Mouse (Mus musculus): ENCODE measurements around the gene Eps15. TPM values are rescaled to one million over a fixed set of nuclear protein-coding genes. Genes with fewer than 3 reads are reported as not detected.

Eps15 gene
- polyA plus RNA-seq, 1 experiment = 14.1 TPM

GRCm38 (mm10) chr4:109281946-109282345 lies 1.9 kb downstream of the Eps15 start:
- H3K27ac ChIP-seq (ENCODE audit: control insufficient read depth, insufficient read depth, low read length) = no peak overlapping the region
- no peak for TF ChIP-seq CTCF (IDR thresholded peaks at IDR 0.05; ENCODE audit: borderline replicate concordance, control insufficient read depth, extremely low read depth, insufficient read depth, low read length, poor library complexity)
- TF ChIP-seq POLR2A (IDR thresholded peaks at IDR 0.05; ENCODE audit: control insufficient read depth, extremely low read depth, insufficient read depth, low read length, poor library complexity) = no peak
- H3K27me3 ChIP-seq (ENCODE audit: control insufficient read depth, insufficient read depth, low read length) = no peaks in the 10 kb centered on the region
- H3K36me3 ChIP-seq (ENCODE audit: control insufficient read depth, insufficient read depth, low read length) = no peaks in the 10 kb centered on the region
- 95% methylated on average over 1 of the region's 1 CpGs for WGBS
- DNase-seq = no peak
- H3K4me3 ChIP-seq (ENCODE audit: control insufficient read depth, insufficient read depth, low read length) = no peak overlapping the region
- peaks cover 8% of the 10 kb centered on the region for H3K4me1 ChIP-seq (replicated peaks; ENCODE audit: control insufficient read depth, insufficient read depth, low read length)

- Histone ChIP-seq H3K4me1 (replicated peaks; ENCODE audit: control insufficient read depth, insufficient read depth, low read length) (no peaks in the 10 kb centered on the region), H3K27me3 (ENCODE audit: control insufficient read depth, insufficient read depth, low read length) (no peaks in the 10 kb centered on the region), H3K36me3 (ENCODE audit: control insufficient read depth, insufficient read depth, low read length) (no peaks in the 10 kb centered on the region), H3K4me3 (ENCODE audit: control insufficient read depth, insufficient read depth, low read length) (no peak overlapping the region), H3K27ac (ENCODE audit: control insufficient read depth, insufficient read depth, low read length) (no peak overlapping the region)
- no peak for DNase-seq
- TF ChIP-seq POLR2A (IDR thresholded peaks at IDR 0.05; ENCODE audit: control insufficient read depth, extremely low read depth, insufficient read depth, low read length, poor library complexity) = no peak
- TF ChIP-seq CTCF (IDR thresholded peaks at IDR 0.05; ENCODE audit: borderline replicate concordance, control insufficient read depth, extremely low read depth, insufficient read depth, low read length, poor library complexity) = no peak
Observed at GRCm38 (mm10) chr4:109294629-109295028, 14.6 kb downstream of the Eps15 start.

GRCm38 (mm10) chr4:109296510-109296909 lies 16.4 kb downstream of the Eps15 start:
- WGBS = 93% methylated on average over 2 of the region's 2 CpGs
- Histone ChIP-seq H3K27ac (ENCODE audit: control insufficient read depth, insufficient read depth, low read length) (no peak overlapping the region), H3K4me1 (replicated peaks; ENCODE audit: control insufficient read depth, insufficient read depth, low read length) (no peaks in the 10 kb centered on the region), H3K4me3 (ENCODE audit: control insufficient read depth, insufficient read depth, low read length) (no peak overlapping the region), H3K36me3 (ENCODE audit: control insufficient read depth, insufficient read depth, low read length) (no peaks in the 10 kb centered on the region), H3K27me3 (ENCODE audit: control insufficient read depth, insufficient read depth, low read length) (no peaks in the 10 kb centered on the region)
- no peak for DNase-seq
- no peak for TF ChIP-seq POLR2A (IDR thresholded peaks at IDR 0.05; ENCODE audit: control insufficient read depth, extremely low read depth, insufficient read depth, low read length, poor library complexity)
- TF ChIP-seq CTCF (IDR thresholded peaks at IDR 0.05; ENCODE audit: borderline replicate concordance, control insufficient read depth, extremely low read depth, insufficient read depth, low read length, poor library complexity) = no peak

DNA sequence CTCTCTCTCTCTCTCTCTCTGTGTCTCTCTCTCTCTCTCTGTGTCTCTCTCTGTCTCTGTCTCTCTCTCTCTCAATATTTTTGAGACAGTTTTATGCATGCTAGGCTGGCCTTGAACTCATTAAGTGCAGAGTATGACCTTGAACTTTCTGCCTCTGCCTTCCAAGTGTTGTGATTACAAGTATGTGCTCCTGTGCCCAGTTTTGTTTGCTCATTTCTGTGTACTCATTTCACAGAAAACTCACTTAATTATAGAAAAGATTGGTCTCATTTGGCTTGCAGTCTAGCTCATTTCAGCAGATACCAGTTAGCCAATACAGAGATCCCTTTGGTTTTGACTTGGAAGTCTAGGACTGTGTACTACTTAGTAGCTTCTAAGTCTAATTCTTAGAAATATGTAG lies 19.1 kb downstream of the Eps15 start:
- Histone ChIP-seq H3K36me3 (ENCODE audit: control insufficient read depth, insufficient read depth, low read length) (no peaks in the 10 kb centered on the region), H3K27ac (ENCODE audit: control insufficient read depth, insufficient read depth, low read length) (no peak overlapping the region), H3K4me1 (replicated peaks; ENCODE audit: control insufficient read depth, insufficient read depth, low read length) (no peaks in the 10 kb centered on the region), H3K27me3 (ENCODE audit: control insufficient read depth, insufficient read depth, low read length) (no peaks in the 10 kb centered on the region), H3K4me3 (ENCODE audit: control insufficient read depth, insufficient read depth, low read length) (no peak overlapping the region)
- no peak for DNase-seq
- no peak for TF ChIP-seq CTCF (IDR thresholded peaks at IDR 0.05; ENCODE audit: borderline replicate concordance, control insufficient read depth, extremely low read depth, insufficient read depth, low read length, poor library complexity)
- TF ChIP-seq POLR2A (IDR thresholded peaks at IDR 0.05; ENCODE audit: control insufficient read depth, extremely low read depth, insufficient read depth, low read length, poor library complexity) = no peak

- DNase-seq = no peak
- TF ChIP-seq POLR2A (IDR thresholded peaks at IDR 0.05; ENCODE audit: control insufficient read depth, extremely low read depth, insufficient read depth, low read length, poor library complexity) = no peak
- TF ChIP-seq CTCF (IDR thresholded peaks at IDR 0.05; ENCODE audit: borderline replicate concordance, control insufficient read depth, extremely low read depth, insufficient read depth, low read length, poor library complexity) = no peak
- H3K4me3 ChIP-seq (ENCODE audit: control insufficient read depth, insufficient read depth, low read length) = no peak overlapping the region
- H3K27me3 ChIP-seq (ENCODE audit: control insufficient read depth, insufficient read depth, low read length) = no peaks in the 10 kb centered on the region
- peaks cover 11% of the 10 kb centered on the region for H3K36me3 ChIP-seq (ENCODE audit: control insufficient read depth, insufficient read depth, low read length)
- H3K4me1 ChIP-seq (replicated peaks; ENCODE audit: control insufficient read depth, insufficient read depth, low read length) = no peaks in the 10 kb centered on the region
- H3K27ac ChIP-seq (ENCODE audit: control insufficient read depth, insufficient read depth, low read length) = no peak overlapping the region
Observed at GRCm38 (mm10) chr4:109316941-109317894, 37.1 kb downstream of the Eps15 start.

DNA sequence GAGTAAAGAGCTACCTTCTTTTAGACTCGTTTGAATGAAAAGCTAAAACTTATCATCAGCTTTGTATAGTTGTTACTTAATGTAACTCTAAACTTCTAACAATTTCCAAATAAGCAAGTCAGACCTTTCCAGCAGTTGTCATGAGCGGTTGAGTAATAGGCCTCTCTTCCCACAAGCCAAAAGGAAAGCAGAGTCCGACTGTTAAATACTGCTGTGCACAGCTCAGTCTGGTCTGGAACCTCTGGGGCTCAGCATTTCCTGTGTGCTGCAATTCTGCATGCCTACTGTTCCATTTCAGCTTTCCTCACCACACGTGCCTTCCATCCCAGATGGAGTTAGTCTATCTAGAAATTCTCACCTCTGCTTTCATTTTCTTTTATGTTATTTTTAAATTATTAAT lies 56.7 kb downstream of the Eps15 start:
- no peak overlapping the region for H3K4me3 ChIP-seq (ENCODE audit: control insufficient read depth, insufficient read depth, low read length)
- no peak for TF ChIP-seq CTCF (IDR thresholded peaks at IDR 0.05; ENCODE audit: borderline replicate concordance, control insufficient read depth, extremely low read depth, insufficient read depth, low read length, poor library complexity)
- TF ChIP-seq POLR2A (IDR thresholded peaks at IDR 0.05; ENCODE audit: control insufficient read depth, extremely low read depth, insufficient read depth, low read length, poor library complexity) = no peak
- H3K27me3 ChIP-seq (ENCODE audit: control insufficient read depth, insufficient read depth, low read length) = no peaks in the 10 kb centered on the region
- DNase-seq = no peak
- H3K4me1 ChIP-seq (replicated peaks; ENCODE audit: control insufficient read depth, insufficient read depth, low read length) = no peaks in the 10 kb centered on the region
- H3K27ac ChIP-seq (ENCODE audit: control insufficient read depth, insufficient read depth, low read length) = no peak overlapping the region
- peaks cover 4% of the 10 kb centered on the region; the same call in 1 of the 2 replicates for H3K36me3 ChIP-seq (ENCODE audit: control insufficient read depth, insufficient read depth, low read length)
- WGBS = 88% methylated on average over 4 of the region's 4 CpGs
